Mouse (Mus musculus) liver, postnatal 0 days (tissue): Measurements from ENCODE around the gene Jdp2.

Source experiments
- CTCF ChIP-seq: sonication (generic); IDR thresholded peaks from 2 replicates; pipeline ENCODE4 v1.5.1; 2016; ENCODE audit warnings: antibody characterized with exemption, low read depth
- EP300 ChIP-seq: IDR thresholded peaks from 2 replicates; pipeline ENCODE4 v1.6.1; 2016; ENCODE audit warnings: antibody characterized with exemption, low read depth, mild to moderate bottlenecking

GRCm38 (mm10) chr12:85625852-85626251 is 27.0 kb downstream of the Jdp2 start:
- TF ChIP-seq EP300 (no peak), CTCF (no peak)
